Mouse (Mus musculus): ENCODE measurements around the gene Timeless. TPM values are rescaled to one million over a fixed set of nuclear protein-coding genes. Genes with fewer than 3 reads are reported as not detected.
"Not testable (repeated sequence)": the region's sequence is repeated elsewhere in the genome, so short reads cannot be mapped to it uniquely, and the experiment has no call there.

Gene Timeless
- 1 to 10 TPM; 8.3 to 9.7 TPM for total RNA-seq (2021)

GRCm38 (mm10) chr10:128231697-128232419 is at the start of gene Timeless:
Gene Timeless, plus strand, starts transcription at chr10:128232065.
- intact Hi-C loops (cut with DNase I): no loop called here
- peak; percentile 72 to 90 for DNase-seq (ENCODE audit: extremely low spot score in 1 of 2, low spot score in 2 of 2)

- intact Hi-C loops (cut with DNase I): loop anchor here (10.0 kb wide), 1 partner anchor 449 kb away; the partner anchor contains the start of gene Zbtb39
- no peak for DNase-seq (ENCODE audit: extremely low spot score in 1 of 2, low spot score in 2 of 2)
Observed at GRCm38 (mm10) chr10:128184296-128184695, 47.6 kb upstream of the Timeless start.

DNA sequence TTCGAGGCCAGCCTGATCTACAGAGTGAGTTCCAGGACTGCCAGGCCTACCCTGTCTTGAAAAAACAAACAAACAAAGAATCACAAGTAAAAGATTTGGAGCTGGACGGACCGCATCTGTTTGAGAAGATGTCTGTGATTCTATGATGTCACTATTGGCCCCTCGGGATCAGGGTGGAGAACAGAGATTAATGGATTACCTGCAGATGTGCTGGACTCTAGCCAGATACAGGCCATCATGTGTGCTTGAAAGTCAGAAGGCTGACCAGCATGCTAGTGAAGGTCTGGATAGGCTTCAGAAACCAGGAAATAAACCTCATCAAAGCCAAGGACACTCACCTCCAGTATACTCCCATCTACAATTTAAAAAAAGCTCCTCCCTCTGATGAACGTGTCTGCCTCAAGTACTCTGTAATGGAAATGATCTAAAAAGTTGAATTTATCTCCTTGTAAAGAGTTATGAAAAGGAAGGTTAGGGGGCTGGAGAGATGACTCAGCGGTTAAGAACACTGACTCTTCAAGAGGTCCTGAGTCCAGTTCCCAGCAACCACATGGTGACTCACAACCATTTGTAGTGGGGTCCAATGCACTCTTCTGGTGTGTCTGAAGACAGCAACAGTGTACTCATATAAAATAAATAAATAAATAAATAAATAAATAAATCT is 46.5 kb upstream of the Timeless start:
- intact Hi-C loops (cut with DNase I): loop anchor here (5.0 to 10.0 kb wide), 2 partner anchors 93 to 451 kb away; partner anchors contain the start of genes Baz2a and Zbtb39
- no peak for DNase-seq (ENCODE audit: extremely low spot score in 1 of 2, low spot score in 2 of 2)

- intact Hi-C loops (cut with DNase I): loop anchor here (5.0 to 10.0 kb wide), 2 partner anchors 94 to 451 kb away; partner anchors contain the start of genes Baz2a and Zbtb39
- peak; percentile 26 to 74 for DNase-seq (ENCODE audit: extremely low spot score in 1 of 2, low spot score in 2 of 2)
Observed at GRCm38 (mm10) chr10:128185959-128186358, 45.9 kb upstream of the Timeless start.

DNA sequence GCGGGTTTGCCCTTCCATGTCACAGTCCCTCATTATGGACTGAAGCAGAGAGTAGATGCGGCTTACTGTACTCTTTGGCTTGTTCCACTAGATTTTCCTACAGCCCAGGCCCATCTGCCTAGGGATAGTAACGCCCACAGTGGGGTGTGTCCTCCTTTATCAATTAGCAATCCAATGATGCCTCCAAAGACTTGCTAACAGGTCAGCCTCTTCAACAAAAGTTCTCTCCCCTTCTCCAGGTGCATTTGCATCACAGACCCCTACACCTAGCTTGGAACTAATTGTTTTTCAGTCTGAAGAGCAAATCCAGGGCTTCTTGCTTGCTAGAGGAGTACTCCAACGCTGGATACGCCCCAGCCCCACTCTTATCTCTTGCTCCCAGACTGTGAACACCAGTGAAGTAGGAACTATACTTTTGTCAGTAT is 44.7 kb upstream of the Timeless start:
- DNase-seq (ENCODE audit: extremely low spot score in 1 of 2, low spot score in 2 of 2): no peak
- intact Hi-C loops (cut with DNase I): loop anchor here (5.0 to 10.0 kb wide), 2 partner anchors 95 to 452 kb away; partner anchors contain the start of genes Baz2a and Zbtb39

DNA sequence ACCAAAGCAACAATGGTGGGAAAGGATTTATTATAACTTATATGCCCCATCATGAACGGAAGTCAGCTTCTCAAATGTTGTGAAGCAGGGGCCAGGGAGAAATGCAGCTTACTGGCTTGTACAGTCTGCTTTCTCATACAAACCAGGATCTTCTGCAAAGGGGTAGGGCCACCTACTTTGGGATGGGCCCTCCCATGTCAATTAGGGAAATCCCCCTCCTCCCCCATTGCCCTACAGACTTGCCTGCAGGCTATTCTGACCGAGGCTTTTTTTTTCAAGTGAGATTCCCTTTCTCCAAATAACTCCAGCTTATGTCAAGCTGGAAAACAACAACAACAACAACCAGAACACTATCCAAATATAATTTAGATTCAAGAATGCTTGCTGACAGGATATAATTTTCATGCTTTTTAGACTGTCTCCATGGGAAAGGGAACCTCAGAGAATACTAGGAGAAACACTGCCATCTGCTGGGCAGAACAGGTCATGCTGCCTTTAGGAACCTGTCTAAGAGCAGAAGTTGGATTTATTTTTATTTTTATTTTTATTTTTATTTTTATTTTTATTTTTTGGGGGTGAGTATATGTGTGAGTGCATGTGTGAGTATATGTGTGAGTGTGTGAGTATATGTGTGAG is 43.5 kb upstream of the Timeless start:
- DNase-seq (ENCODE audit: extremely low spot score in 1 of 2, low spot score in 2 of 2): peak; percentile 68 to 74
- intact Hi-C loops (cut with DNase I): loop anchor here (2.0 to 10.0 kb wide), 3 partner anchors 46 to 454 kb away; partner anchors contain the start of genes Baz2a and Zbtb39

DNA sequence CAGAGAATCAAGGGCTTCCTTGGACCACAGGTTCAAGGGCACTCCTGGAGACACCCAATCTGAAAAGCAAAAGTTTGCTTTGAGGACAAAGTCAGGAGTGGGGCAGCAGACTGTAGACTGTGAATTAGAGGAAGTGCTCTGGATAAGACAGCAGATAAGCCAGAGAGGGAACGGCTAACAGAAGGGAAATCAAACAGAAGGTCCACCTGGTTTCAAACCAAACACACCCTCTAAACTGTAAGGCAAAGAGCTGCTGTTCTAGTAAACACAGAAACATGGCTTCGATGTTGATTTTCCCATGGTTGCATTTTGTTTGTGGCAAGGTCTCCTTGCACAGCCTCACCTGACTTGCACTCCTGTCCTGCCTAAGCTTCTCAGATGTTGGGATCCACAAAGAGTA is 40.4 kb upstream of the Timeless start:
- DNase-seq (ENCODE audit: extremely low spot score in 1 of 2, low spot score in 2 of 2): no peak
- intact Hi-C loops (cut with DNase I): loop anchor here (10.0 kb wide), 1 partner anchor 247 kb away; no protein-coding TSS in a partner anchor

DNA sequence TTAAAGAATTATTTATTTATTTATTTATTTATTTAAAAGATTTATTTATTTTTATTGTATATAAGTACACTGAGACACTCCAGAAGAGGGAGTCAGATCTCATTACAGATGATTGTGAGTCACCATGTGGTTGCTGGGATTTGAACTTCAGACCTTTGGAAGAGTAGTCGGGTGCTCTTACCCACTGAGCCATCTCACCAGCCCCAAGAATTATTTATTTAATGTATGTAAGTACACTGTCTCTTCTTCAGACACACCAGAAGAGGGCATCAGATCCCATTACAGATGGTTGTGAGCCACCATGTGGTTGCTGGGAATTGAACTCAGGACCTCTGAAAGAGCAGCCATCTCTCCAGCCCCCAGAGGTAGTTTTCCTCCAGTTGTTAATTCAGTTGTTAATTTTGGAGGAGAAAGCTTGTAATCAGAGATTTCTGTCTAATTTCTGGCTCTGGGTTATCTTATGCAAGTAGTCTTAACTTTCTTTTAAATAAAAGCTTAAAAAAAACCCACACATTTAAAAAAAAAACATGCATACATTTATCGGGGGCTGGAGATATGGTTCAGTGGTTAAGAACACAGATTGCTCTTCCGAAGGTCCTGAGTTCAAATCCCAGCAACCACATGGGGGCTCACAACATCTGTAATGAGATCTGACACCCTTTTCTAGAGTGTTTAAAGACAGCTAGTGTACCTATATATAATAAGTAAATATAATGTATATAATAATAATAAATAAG is 39.7 kb upstream of the Timeless start:
- DNase-seq (ENCODE audit: extremely low spot score in 1 of 2, low spot score in 2 of 2): not testable (repeated sequence)

GRCm38 (mm10) chr10:128193113-128193512 is 38.8 kb upstream of the Timeless start:
- intact Hi-C loops (cut with DNase I): loop anchor here (10.0 kb wide), 1 partner anchor 248 kb away; no protein-coding TSS in a partner anchor
- DNase-seq (ENCODE audit: extremely low spot score in 1 of 2, low spot score in 2 of 2): no peak

More for the DNA sequence above, 39.7 kb upstream of the Timeless start:
- intact Hi-C loops (cut with DNase I): loop anchor here (10.0 kb wide), 1 partner anchor 247 kb away; no protein-coding TSS in a partner anchor

DNA sequence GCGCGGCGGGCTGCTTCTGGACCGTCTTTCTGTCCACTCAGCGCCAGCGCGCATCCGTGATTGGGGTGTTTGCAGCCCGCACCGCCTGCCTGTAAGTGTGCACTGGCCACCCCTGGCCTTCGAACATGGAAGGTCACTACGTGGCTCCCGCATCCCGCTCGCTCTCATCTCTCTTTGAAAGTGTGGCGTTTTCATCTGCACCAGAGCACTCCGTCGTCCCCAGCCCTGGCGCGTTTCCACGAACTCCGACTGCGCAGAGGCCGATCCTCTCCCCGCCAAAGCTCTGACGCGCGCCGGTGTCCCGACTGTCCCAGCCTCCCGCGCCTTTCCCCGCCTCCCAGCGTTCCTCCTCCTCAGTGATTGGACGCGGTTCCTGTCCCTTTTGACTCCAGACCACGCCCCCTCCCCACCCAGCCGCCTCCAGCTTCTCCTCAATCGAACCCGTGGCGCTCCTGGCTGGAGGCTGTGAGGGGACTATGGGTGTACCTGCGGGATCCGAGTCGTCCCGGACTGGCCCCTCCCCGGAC is 37.8 kb upstream of the Timeless start, which contains the start of gene Gls2:
TSS of gene Gls2 (plus strand) at position 434 of the 527 bp plus-strand sequence.
- peak; percentile 96 to 99 for DNase-seq (ENCODE audit: extremely low spot score in 1 of 2, low spot score in 2 of 2)

GRCm38 (mm10) chr10:128194551-128195461 is 37.1 kb upstream of the Timeless start:
- no peak for DNase-seq (ENCODE audit: extremely low spot score in 1 of 2, low spot score in 2 of 2)
- intact Hi-C loops (cut with DNase I): loop anchor here (10.0 kb wide), 1 partner anchor 250 kb away; no protein-coding TSS in a partner anchor

More for the DNA sequence above, 37.8 kb upstream of the Timeless start, which contains the start of gene Gls2:
- intact Hi-C loops (cut with DNase I): loop anchor here (10.0 kb wide), 1 partner anchor 249 kb away; no protein-coding TSS in a partner anchor

DNA sequence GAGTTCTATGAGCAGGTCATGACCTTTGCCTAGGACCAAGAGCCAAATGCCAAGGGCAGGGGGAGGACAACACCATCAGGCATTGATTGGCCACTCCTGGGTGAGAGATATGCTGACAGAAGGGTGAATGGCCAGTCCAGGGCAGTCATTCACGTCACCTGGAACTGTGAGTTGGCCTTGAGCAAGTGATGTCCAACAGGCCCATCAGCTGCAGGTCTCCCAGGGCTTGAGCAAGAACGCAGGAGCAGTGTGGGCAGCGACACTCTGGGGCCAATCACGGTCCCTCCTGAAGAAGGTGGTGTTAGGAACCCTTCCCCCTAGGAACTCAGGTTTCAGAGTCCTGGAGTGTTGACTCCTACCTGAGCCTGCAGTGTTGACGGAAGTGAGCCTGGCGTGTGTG is 30.0 kb upstream of the Timeless start:
- intact Hi-C loops (cut with DNase I): no loop called here

GRCm38 (mm10) chr10:128204941-128205340 is 26.9 kb upstream of the Timeless start:
- no peak for DNase-seq (ENCODE audit: extremely low spot score in 1 of 2, low spot score in 2 of 2)
- intact Hi-C loops (cut with DNase I): no loop called here

More for the DNA sequence above, 30.0 kb upstream of the Timeless start:
- DNase-seq (ENCODE audit: extremely low spot score in 1 of 2, low spot score in 2 of 2): no peak

GRCm38 (mm10) chr10:128208326-128208725 is 23.5 kb upstream of the Timeless start:
- intact Hi-C loops (cut with DNase I): no loop called here
- DNase-seq (ENCODE audit: extremely low spot score in 1 of 2, low spot score in 2 of 2): no peak

- DNase-seq (ENCODE audit: extremely low spot score in 1 of 2, low spot score in 2 of 2): no peak
Observed at GRCm38 (mm10) chr10:128209311-128210009, 22.4 kb upstream of the Timeless start.

GRCm38 (mm10) chr10:128210131-128210530 is 21.7 kb upstream of the Timeless start:
- intact Hi-C loops (cut with DNase I): loop anchor here (5.0 kb wide), 1 partner anchor 72 kb away; no protein-coding TSS in a partner anchor
- no peak for DNase-seq (ENCODE audit: extremely low spot score in 1 of 2, low spot score in 2 of 2)

More at GRCm38 (mm10) chr10:128209311-128210009, 22.4 kb upstream of the Timeless start:
- intact Hi-C loops (cut with DNase I): loop anchor here (5.0 kb wide), 1 partner anchor 73 kb away; no protein-coding TSS in a partner anchor

Data from left cerebral cortex, postnatal 10 days (tissue).